Mouse (Mus musculus): ENCODE data around the gene Hmx2.

DNA sequence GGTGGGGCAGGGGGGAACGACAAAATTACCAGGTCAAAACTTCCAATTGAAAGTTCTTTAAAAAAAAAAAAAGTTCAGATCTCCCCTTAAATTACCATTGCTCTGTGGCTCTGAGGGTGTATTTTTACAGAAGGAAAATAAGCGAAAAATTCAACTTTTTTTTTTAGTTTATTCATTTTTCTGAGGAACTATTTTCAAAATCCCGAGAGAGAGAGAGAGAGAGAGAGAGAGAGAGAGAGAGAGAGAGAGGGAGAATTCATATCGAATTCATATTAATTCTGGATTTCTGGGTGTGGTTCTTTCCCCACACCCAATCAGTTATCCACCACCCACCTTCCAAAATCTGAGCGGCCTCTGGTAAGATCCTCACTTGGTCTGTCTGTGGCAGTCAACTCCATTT is 3.7 kb upstream of the Hmx2 start:
- TF ChIP-seq CTCF (IDR thresholded peaks at IDR 0.05; ENCODE audit: low read depth) (no peak), EP300 (IDR thresholded peaks at IDR 0.05; ENCODE audit: low read depth) (no peak)
